Mouse (Mus musculus) cerebellum, adult 2 months (tissue): ENCODE results near the gene Rai1. TPM values are rescaled to one million over a fixed set of nuclear protein-coding genes. Genes with fewer than 3 reads are reported as not detected.

Source experiments
- DNase-seq, 2 experiments: peaks; one replicate each; pipeline ENCODE4 v3.0.0; 2021
- H3K27ac ChIP-seq: fragments of 200-500 bp; 2 replicates; pipeline ENCODE4 v1.5.1; 2012; ENCODE audit warnings: low read length, control low read depth, inconsistent platforms; ENCODE audit not compliant: insufficient read depth
- H3K27me3 ChIP-seq: fragments of 200-500 bp; 2 replicates; pipeline ENCODE4 v1.6.1; 2012; ENCODE audit warnings: inconsistent platforms, mild to moderate bottlenecking, low read length, moderate library complexity; ENCODE audit not compliant: control insufficient read depth, insufficient read depth
- H3K4me1 ChIP-seq: fragments of 200-500 bp; 2 replicates; pipeline ENCODE4 v1.6.1; 2011; ENCODE audit warnings: low read length; ENCODE audit not compliant: control insufficient read depth, insufficient read depth
- H3K4me3 ChIP-seq: fragments of 200-500 bp; replicated peaks from 2 replicates; pipeline ENCODE3; 2011; ENCODE audit warnings: mild to moderate bottlenecking, low read depth, low read length, control low read depth; ENCODE audit not compliant: insufficient read depth
- CTCF ChIP-seq: fragments of 200-500 bp; IDR thresholded peaks from 2 replicates; pipeline ENCODE4 v1.5.1; 2011; ENCODE audit warnings: low read depth, mild to moderate bottlenecking, control low read depth, low read length, moderate library complexity, borderline replicate concordance; ENCODE audit not compliant: insufficient read depth
- POLR2A ChIP-seq: fragments of 200-500 bp; IDR thresholded peaks from 2 replicates; pipeline ENCODE4 v1.6.1; 2011; ENCODE audit warnings: low read length, control low read depth, borderline replicate concordance; ENCODE audit not compliant: insufficient read depth
- WGBS: fragments of 180-500 bp; shearing (Covaris S2); methylation state at CpG from one replicate; pipeline ENCODE4 v1.1.7; 2018; 5-methylcytosine and 5-hydroxymethylcytosine counted together
- polyA plus RNA-seq: library from polyadenylated mRNA; depleted of rRNA; stranded (reverse); fragments of >200 nt; gene quantifications from 2 replicates; pipeline ENCODE4 v1.2.3, GENCODE M21; 2012

Gene Rai1
- polyA plus RNA-seq, 1 experiment, result 42.5 TPM

GRCm38 (mm10) chr11:60107449-60107848, 2.6 kb downstream of the Rai1 start:
- no peak for TF ChIP-seq POLR2A
- TF ChIP-seq CTCF, result no peak
- Histone ChIP-seq H3K27me3 (no peaks in the 10 kb centered on the region), H3K4me1 (peaks cover 28% of the 10 kb centered on the region), H3K4me3 (no peak overlapping the region), H3K27ac (no peak overlapping the region)
- WGBS, result 82% methylated on average over 3 of the region's 3 CpGs
- no peak for DNase-seq

GRCm38 (mm10) chr11:60108631-60109172, 3.9 kb downstream of the Rai1 start:
- DNase-seq, result peak; percentile 43 to 53
- Histone ChIP-seq H3K27me3 (no peaks in the 10 kb centered on the region), H3K27ac (no peak overlapping the region; the same call in 1 of the 2 replicates), H3K4me3 (no peak overlapping the region), H3K4me1 (peaks cover 34% of the 10 kb centered on the region)
- no peak for TF ChIP-seq POLR2A
- TF ChIP-seq CTCF, result no peak
- WGBS, result 32% methylated on average over 5 of the region's 5 CpGs

- Histone ChIP-seq H3K4me3 (no peak overlapping the region), H3K4me1 (peaks cover 41% of the 10 kb centered on the region), H3K27me3 (no peaks in the 10 kb centered on the region), H3K27ac (no peak overlapping the region)
- DNase-seq, result no peak
- no peak for TF ChIP-seq POLR2A
- TF ChIP-seq CTCF, result no peak
- WGBS, result 71% methylated on average over 5 of the region's 5 CpGs
Measured at GRCm38 (mm10) chr11:60110386-60110785, 5.6 kb downstream of the Rai1 start.

- no peak overlapping the region for H3K4me3 ChIP-seq
- WGBS, result 97% methylated on average over 2 of the region's 2 CpGs
- H3K27me3 ChIP-seq, result no peaks in the 10 kb centered on the region
- no peak for DNase-seq
- TF ChIP-seq POLR2A, result no peak
- no peak for TF ChIP-seq CTCF
- peaks cover 41% of the 10 kb centered on the region for H3K4me1 ChIP-seq
- H3K27ac ChIP-seq, result no peak overlapping the region
Measured at GRCm38 (mm10) chr11:60111576-60111975, 6.8 kb downstream of the Rai1 start.

- Histone ChIP-seq H3K27me3 (no peaks in the 10 kb centered on the region), H3K4me1 (peaks cover 26% of the 10 kb centered on the region; the same call in 1 of the 2 replicates), H3K27ac (peak overlapping the region; percentile 81), H3K4me3 (no peak overlapping the region)
- WGBS, result 26% methylated on average over 4 of the region's 4 CpGs
- TF ChIP-seq CTCF (no peak), POLR2A (no peak)
- DNase-seq, result no peak
Measured at GRCm38 (mm10) chr11:60113624-60114023, 8.8 kb downstream of the Rai1 start.

- Histone ChIP-seq H3K27ac (peak overlapping the region; percentile 81), H3K27me3 (no peaks in the 10 kb centered on the region), H3K4me3 (peak overlapping the region; percentile 59), H3K4me1 (peaks cover 19% of the 10 kb centered on the region; the same call in 1 of the 2 replicates)
- DNase-seq, result peak; percentile 29 to 43
- 5% methylated on average over 21 of the region's 21 CpGs for WGBS
- TF ChIP-seq CTCF (no peak), POLR2A (no peak)
Measured at GRCm38 (mm10) chr11:60114296-60115023, 9.6 kb downstream of the Rai1 start.

GRCm38 (mm10) chr11:60115024-60115538, 10.3 kb downstream of the Rai1 start:
- WGBS, result under 1% methylated on average over 39 of the region's 43 CpGs
- peak overlapping the region; percentile 59 for H3K4me3 ChIP-seq
- peak; percentile 88 to 92 for DNase-seq
- H3K27me3 ChIP-seq, result no peaks in the 10 kb centered on the region
- peaks cover 16% of the 10 kb centered on the region; the same call in 1 of the 2 replicates for H3K4me1 ChIP-seq
- TF ChIP-seq CTCF, result no peak
- peak; percentile 42; the same call in 1 of the 2 replicates for TF ChIP-seq POLR2A
- H3K27ac ChIP-seq, result peak overlapping the region; percentile 81
